Mouse (Mus musculus) cerebellum, adult 2 months (tissue): ENCODE data around the gene Pxdn. TPM values are rescaled to one million over a fixed set of nuclear protein-coding genes. Genes with fewer than 3 reads are reported as not detected.

ENCODE experiments used
- DNase-seq, 2 experiments: peaks; one replicate each; pipeline ENCODE4 v3.0.0; 2021
- H3K27ac ChIP-seq: fragments of 200-500 bp; 2 replicates; pipeline ENCODE4 v1.5.1; 2012; ENCODE audit warnings: low read length, control low read depth, inconsistent platforms; ENCODE audit not compliant: insufficient read depth
- H3K27me3 ChIP-seq: fragments of 200-500 bp; 2 replicates; pipeline ENCODE4 v1.6.1; 2012; ENCODE audit warnings: inconsistent platforms, mild to moderate bottlenecking, low read length, moderate library complexity; ENCODE audit not compliant: control insufficient read depth, insufficient read depth
- H3K4me1 ChIP-seq: fragments of 200-500 bp; 2 replicates; pipeline ENCODE4 v1.6.1; 2011; ENCODE audit warnings: low read length; ENCODE audit not compliant: control insufficient read depth, insufficient read depth
- H3K4me3 ChIP-seq: fragments of 200-500 bp; replicated peaks from 2 replicates; pipeline ENCODE3; 2011; ENCODE audit warnings: mild to moderate bottlenecking, low read depth, low read length, control low read depth; ENCODE audit not compliant: insufficient read depth
- CTCF ChIP-seq: fragments of 200-500 bp; IDR thresholded peaks from 2 replicates; pipeline ENCODE4 v1.5.1; 2011; ENCODE audit warnings: low read depth, mild to moderate bottlenecking, control low read depth, low read length, moderate library complexity, borderline replicate concordance; ENCODE audit not compliant: insufficient read depth
- POLR2A ChIP-seq: fragments of 200-500 bp; IDR thresholded peaks from 2 replicates; pipeline ENCODE4 v1.6.1; 2011; ENCODE audit warnings: low read length, control low read depth, borderline replicate concordance; ENCODE audit not compliant: insufficient read depth
- WGBS: fragments of 180-500 bp; shearing (Covaris S2); methylation state at CpG from one replicate; pipeline ENCODE4 v1.1.7; 2018; 5-methylcytosine and 5-hydroxymethylcytosine counted together
- polyA plus RNA-seq: library from polyadenylated mRNA; depleted of rRNA; stranded (reverse); fragments of >200 nt; gene quantifications from 2 replicates; pipeline ENCODE4 v1.2.3, GENCODE M21; 2012

Gene Pxdn
- polyA plus RNA-seq, 1 experiment, result 12.1 TPM

GRCm38 (mm10) chr12:29921481-29921880, 15.9 kb upstream of the Pxdn start:
- Histone ChIP-seq H3K27ac (no peak overlapping the region), H3K27me3 (no peaks in the 10 kb centered on the region), H3K4me3 (no peak overlapping the region), H3K4me1 (no peaks in the 10 kb centered on the region)
- no peak for TF ChIP-seq CTCF
- no peak for TF ChIP-seq POLR2A
- no peak for DNase-seq
- 81% methylated on average over 11 of the region's 11 CpGs for WGBS

GRCm38 (mm10) chr12:29926896-29927295, 10.5 kb upstream of the Pxdn start:
- 26% methylated on average over 3 of the region's 3 CpGs for WGBS
- Histone ChIP-seq H3K4me3 (no peak overlapping the region), H3K27ac (no peak overlapping the region), H3K4me1 (no peaks in the 10 kb centered on the region), H3K27me3 (no peaks in the 10 kb centered on the region)
- peak in 1 of 2 experiments; percentile 25 for DNase-seq
- no peak for TF ChIP-seq POLR2A
- TF ChIP-seq CTCF, result peak; percentile 38; the same call in 1 of the 2 replicates

GRCm38 (mm10) chr12:29930591-29930990, 6.8 kb upstream of the Pxdn start:
- WGBS, result 91% methylated on average over 1 of the region's 1 CpGs
- H3K27ac ChIP-seq, result no peak overlapping the region
- H3K27me3 ChIP-seq, result no peaks in the 10 kb centered on the region
- DNase-seq, result no peak
- TF ChIP-seq POLR2A (no peak), CTCF (no peak)
- H3K4me3 ChIP-seq, result no peak overlapping the region
- H3K4me1 ChIP-seq, result peaks cover 6% of the 10 kb centered on the region

- no peak overlapping the region for H3K4me3 ChIP-seq
- no peak for DNase-seq
- TF ChIP-seq POLR2A (no peak), CTCF (no peak)
- H3K4me1 ChIP-seq, result peaks cover 6% of the 10 kb centered on the region
- H3K27ac ChIP-seq, result no peak overlapping the region
- WGBS, result 97% methylated on average over 1 of the region's 1 CpGs
- H3K27me3 ChIP-seq, result no peaks in the 10 kb centered on the region
Observed at GRCm38 (mm10) chr12:29932951-29933350, 4.5 kb upstream of the Pxdn start.

- Histone ChIP-seq H3K4me1 (peaks cover 6% of the 10 kb centered on the region), H3K4me3 (no peak overlapping the region), H3K27me3 (no peaks in the 10 kb centered on the region), H3K27ac (no peak overlapping the region)
- no peak for DNase-seq
- TF ChIP-seq CTCF (no peak), POLR2A (no peak)
- WGBS, result 90% methylated on average over 2 of the region's 2 CpGs
Observed at GRCm38 (mm10) chr12:29933501-29933900, 3.9 kb upstream of the Pxdn start.

- 35% methylated on average over 8 of the region's 8 CpGs for WGBS
- Histone ChIP-seq H3K27ac (no peak overlapping the region), H3K27me3 (no peaks in the 10 kb centered on the region), H3K4me1 (peaks cover 6% of the 10 kb centered on the region), H3K4me3 (no peak overlapping the region)
- peak in 1 of 2 experiments; percentile 27 for DNase-seq
- TF ChIP-seq POLR2A (no peak), CTCF (no peak)
Observed at GRCm38 (mm10) chr12:29934120-29934581, 3.3 kb upstream of the Pxdn start.

GRCm38 (mm10) chr12:29937851-29938375, 505 bp downstream of the Pxdn start:
- Histone ChIP-seq H3K4me3 (peak overlapping the region; percentile 49), H3K4me1 (peaks cover 6% of the 10 kb centered on the region), H3K27ac (no peak overlapping the region), H3K27me3 (no peaks in the 10 kb centered on the region)
- peak in 1 of 2 experiments; percentile 19 for DNase-seq
- TF ChIP-seq POLR2A, result no peak
- no peak for TF ChIP-seq CTCF
- WGBS, result 1% methylated on average over 48 of the region's 49 CpGs

- H3K4me1 ChIP-seq, result peaks cover 6% of the 10 kb centered on the region
- no peaks in the 10 kb centered on the region for H3K27me3 ChIP-seq
- 2% methylated on average over 40 of the region's 40 CpGs for WGBS
- TF ChIP-seq CTCF, result no peak
- H3K27ac ChIP-seq, result no peak overlapping the region
- H3K4me3 ChIP-seq, result peak overlapping the region; percentile 49
- peak in 1 of 2 experiments; percentile 15 for DNase-seq
Observed at GRCm38 (mm10) chr12:29938376-29939041, 1.1 kb downstream of the Pxdn start.
